Mouse (Mus musculus) megakaryocyte-erythroid progenitor cell, adult 5 weeks (primary cell): ENCODE results near the gene Trim67. TPM values are rescaled to one million over a fixed set of nuclear protein-coding genes. Genes with fewer than 3 reads are reported as not detected.

Source experiments
- polyA plus RNA-seq: library from polyadenylated mRNA; stranded (reverse); fragments of >175 nt; gene quantifications from 2 replicates; pipeline ENCODE4 v1.2.3, GENCODE M21; 2012

Gene Trim67
- polyA plus RNA-seq, result 0.03 TPM in 1 of 2 replicates, not detected in the other

GRCm38 (mm10) chr8:124792708-124793107, at the start of gene Trim67:
Gene Trim67 (plus strand): TSS chr8:124793092.

DNA sequence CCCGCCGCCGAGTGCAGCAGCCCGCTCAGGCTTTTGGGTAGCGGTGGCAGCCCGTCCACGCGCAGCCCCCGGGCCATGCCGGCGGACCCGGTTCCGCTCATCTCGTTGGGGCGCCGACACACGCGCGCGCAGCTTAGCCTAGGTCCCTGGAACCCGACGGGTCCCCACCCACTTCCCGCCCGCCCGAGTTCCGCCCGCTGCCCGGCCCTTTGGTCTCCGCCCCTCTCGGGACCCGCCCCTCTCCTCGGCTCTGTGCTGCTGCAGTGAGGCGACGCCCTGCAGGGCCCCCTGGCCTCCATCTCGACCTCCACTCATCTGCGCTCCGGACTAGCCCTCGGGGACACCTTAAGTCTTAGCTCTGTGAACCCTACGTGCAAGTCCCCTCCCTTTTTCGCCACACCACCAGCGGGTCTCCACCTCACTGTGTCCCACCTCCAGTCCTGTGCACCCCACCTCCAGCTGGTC, 41.2 kb upstream of the Trim67 start, which contains the start of gene Fam89a:
TSS of gene Fam89a (minus strand) at position 124 of the 465 bp plus-strand sequence.

DNA sequence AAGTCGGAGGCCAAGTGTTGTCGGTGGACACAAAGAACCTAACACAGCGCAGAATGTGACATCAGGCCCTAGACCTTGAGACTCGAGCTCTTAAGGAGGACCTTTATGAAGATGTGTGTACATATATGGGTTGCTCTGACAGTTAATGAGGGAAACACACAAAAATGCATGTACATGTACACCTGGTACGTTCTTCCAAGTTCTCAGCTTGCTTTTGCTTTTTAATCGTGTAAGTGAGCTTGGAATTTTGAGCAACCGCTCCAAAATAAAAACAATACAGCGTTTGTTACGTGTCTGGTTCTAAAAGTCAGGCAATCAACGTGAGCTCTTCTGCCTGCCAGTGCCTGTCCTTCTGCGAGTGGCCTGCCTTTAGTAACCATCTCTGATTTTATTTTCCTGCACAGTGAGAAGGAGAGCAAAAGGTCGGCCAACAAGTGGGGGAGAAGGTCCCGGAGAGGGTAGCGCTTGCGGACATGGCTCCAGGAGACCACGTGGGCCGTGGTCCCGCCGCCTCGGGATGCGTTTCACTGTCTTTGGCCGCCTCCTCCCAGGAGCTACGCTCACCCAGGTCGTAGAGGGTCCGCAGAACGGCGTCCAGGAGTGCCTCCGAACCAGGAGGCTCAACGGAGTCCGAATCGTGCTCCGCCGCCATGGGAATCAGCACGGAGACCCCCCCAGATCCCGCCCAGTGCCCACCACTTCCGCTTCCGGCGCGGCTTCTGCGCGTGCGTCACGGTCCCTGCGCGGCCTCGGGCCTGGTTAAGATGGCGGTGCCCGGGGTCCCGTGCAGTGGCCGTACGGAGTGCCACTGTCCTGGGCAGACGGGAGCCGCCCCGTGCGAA, 69.7 kb downstream of the Trim67 start, which contains the start of the genes Gnpat and 2810004N23Rik:
TSS of gene Gnpat (plus strand) at position 713 of the 842 bp plus-strand sequence.
TSS of gene 2810004N23Rik (minus strand) at position 800 of the 842 bp plus-strand sequence.

Other genes starting within 250 kb of the Trim67 start
- 0.03 TPM in 1 of 2 replicates, not detected in the other for gene Agt, start 223.4 kb upstream of the Trim67 start, polyA plus RNA-seq
- gene Capn9, start 217.0 kb upstream of the Trim67 start, polyA plus RNA-seq, result not detected in 2 replicates
- gene 2310022B05Rik, start 129.7 kb upstream of the Trim67 start, polyA plus RNA-seq, result 14.1 and 16.9 TPM in 2 replicates
- gene Ttc13, start 71.1 kb upstream of the Trim67 start, polyA plus RNA-seq, result 12.7 and 14.4 TPM in 2 replicates
- 9.0 and 13.0 TPM in 2 replicates for gene Arv1, start 71.0 kb upstream of the Trim67 start, polyA plus RNA-seq
- gene Fam89a, start 41.3 kb upstream of the Trim67 start, polyA plus RNA-seq, result 0.04 TPM in 1 of 2 replicates, not detected in the other
- gene Gnpat, start 69.9 kb downstream of the Trim67 start, polyA plus RNA-seq, result 79.0 and 88.4 TPM in 2 replicates
- gene 2810004N23Rik, start 70.0 kb downstream of the Trim67 start, polyA plus RNA-seq, result 44.2 and 48.7 TPM in 2 replicates
- 3.7 and 4.0 TPM in 2 replicates for gene Exoc8, start 104.6 kb downstream of the Trim67 start, polyA plus RNA-seq
- gene Sprtn, start 104.8 kb downstream of the Trim67 start, polyA plus RNA-seq, result 10.3 and 12.1 TPM in 2 replicates
- 15.7 and 15.9 TPM in 2 replicates for gene Egln1, start 156.2 kb downstream of the Trim67 start, polyA plus RNA-seq
- 25.9 and 26.2 TPM in 2 replicates for gene Tsnax, start 219.9 kb downstream of the Trim67 start, polyA plus RNA-seq